Mouse (Mus musculus) megakaryocyte, embryonic 14.5 days (primary cell): ENCODE results near the gene Pik3ap1.

Source experiments
- FLI1 ChIP-seq: IDR thresholded peaks from 2 replicates; pipeline ENCODE4 v1.6.1; 2012; ENCODE audit warnings: low read length, inconsistent platforms, mixed read lengths
- GATA1 ChIP-seq: IDR thresholded peaks from 3 replicates; pipeline ENCODE4 v1.6.1; 2012; ENCODE audit warnings: mixed read lengths, low read length, inconsistent platforms, borderline replicate concordance

DNA sequence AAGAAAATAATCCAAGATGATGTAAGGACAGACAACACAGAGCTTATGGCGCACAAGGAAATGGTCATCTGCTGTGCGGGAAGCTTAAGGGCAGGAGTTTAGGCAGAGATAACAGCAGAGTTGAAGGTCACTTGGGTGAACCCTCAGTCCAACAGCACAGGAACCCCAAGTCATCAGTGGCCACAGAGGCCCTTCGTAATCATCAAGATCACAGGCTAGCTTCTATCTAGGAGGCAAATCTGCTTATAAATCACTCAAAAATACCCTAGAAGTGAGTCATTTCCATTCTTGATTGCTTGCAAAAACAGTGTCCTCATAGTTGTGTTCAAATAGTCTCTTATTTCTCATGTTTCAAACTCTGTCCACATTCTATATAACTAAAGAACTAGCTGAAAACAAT is 136.6 kb downstream of the Pik3ap1 start:
- no peak for TF ChIP-seq GATA1
- no peak for TF ChIP-seq FLI1
